Mouse (Mus musculus) hematopoietic stem cell, adult 5-6 weeks (primary cell): ENCODE measurements at regions not wholly inside any gene's neighbourhood (a gene's known extent, or its start where the extent isn't known, plus 50 kb on each side); places are given as distances from the start of the nearest gene placed in this dataset.

Experiments
- ATAC-seq, 2 experiments: fragments of 125-278 bp in 1 of 2; replicated peaks in 1 of 2; 2 replicates each; pipeline ENCODE4 v1.8.0; 2016 to 2017; ENCODE audit warnings: inconsistent platforms in 2 of 2, mild to moderate bottlenecking in 2 of 2, moderate number of reproducible peaks in 2 of 2, low read depth in 1 of 2, moderate TSS enrichment in 1 of 2; ENCODE audit not compliant: low FRiP score in 2 of 2, poor library complexity in 2 of 2, severe bottlenecking in 2 of 2, insufficient read depth in 1 of 2, low TSS enrichment in 1 of 2

DNA sequence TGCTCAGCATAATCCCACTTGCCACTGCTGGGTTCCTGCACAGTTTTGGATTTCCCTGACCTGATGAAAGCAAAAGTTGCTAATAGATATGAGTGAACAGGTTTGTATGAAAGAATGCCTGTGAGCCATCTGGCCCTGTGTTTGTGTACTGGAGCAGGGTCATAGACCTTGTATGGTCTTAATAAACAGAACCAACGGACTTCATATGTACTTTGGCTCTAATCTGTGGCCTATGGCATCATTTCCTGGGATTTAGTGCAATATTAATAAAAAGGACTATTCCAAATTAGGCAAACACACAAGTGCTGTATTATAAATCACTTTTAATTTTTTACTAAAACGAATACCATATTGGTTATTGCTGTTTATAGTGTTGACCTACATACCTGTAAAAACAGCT is 1568.2 kb downstream of the Efnb2 start:
- ATAC-seq = no peak

GRCm38 (mm10) chr8:7088123-7088522 is 1572.9 kb downstream of the Efnb2 start:
- ATAC-seq = no peak

- ATAC-seq = no peak
These were observed 1600.8 kb downstream of the Efnb2 start for GRCm38 (mm10) chr8:7060255-7060656.

DNA sequence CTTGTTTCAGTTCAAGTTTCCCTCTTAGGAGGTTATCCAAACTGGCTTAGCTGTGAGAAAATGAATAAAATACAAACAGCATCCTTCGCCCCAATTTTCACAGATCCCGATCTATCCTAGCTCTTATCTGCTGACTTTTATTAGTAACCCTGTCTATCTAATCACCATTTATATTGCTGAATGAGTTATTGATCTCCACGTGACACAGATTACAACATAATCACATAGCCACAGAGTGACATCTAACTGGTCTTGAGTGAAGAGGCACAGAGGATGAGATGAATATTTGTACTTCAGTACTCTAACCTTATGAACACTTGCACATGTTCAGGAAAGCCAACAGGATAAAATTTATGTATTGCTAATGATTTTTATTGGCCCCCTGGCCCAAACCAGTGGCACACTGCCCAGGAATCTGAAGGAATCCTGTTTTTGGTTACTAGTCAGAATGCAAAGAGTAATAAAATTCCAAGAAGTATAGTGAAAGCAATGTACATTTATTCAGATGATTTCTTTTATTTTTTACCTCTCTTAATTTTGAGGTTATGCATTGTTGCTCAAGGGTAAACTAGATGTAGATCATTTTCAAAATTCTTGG is 1634.7 kb downstream of the Efnb2 start:
- ATAC-seq = no peak

GRCm38 (mm10) chr8:7024336-7024735 is 1636.7 kb downstream of the Efnb2 start:
- ATAC-seq = no peak

DNA sequence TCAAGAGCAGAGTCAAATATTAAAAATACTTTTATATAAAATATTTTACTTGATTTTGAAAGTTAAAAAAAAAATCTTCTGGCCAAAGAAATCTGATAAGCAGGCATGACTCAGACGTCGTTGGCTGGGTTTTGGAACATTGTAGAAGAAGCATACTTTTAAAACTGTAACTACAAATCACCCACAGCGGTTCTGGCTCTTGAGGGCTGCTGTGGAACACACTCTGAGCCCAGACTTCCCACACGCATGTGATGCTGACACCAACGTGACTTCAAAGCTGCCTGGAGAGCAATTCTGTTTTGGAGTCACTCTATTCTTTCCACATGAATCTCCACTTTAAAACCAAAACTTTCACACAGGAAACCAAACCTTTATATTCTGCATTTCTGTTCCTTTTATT is 1649.2 kb downstream of the Efnb2 start:
- peak; percentile 64 to 78; a peak in 3 of 4 replicates for ATAC-seq

DNA sequence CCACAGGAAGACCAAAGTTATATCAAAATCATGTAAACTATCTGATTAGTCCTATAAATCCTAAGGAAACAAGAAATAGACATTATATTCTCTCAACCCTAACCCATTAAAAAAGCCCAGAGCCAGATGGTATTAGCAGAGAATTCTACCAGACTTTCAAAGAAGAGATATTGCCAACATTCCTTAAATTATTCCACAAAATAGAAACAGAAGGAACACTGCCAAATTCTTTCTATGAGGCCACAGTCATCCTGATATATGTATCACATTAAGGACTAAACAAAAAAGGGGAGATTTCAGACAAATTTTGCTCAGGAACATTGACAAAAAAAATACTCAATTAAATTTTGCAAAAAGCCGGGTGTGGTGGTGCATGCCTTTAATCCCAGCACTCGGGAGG is 1669.5 kb downstream of the Efnb2 start:
- no peak for ATAC-seq

- no peak for ATAC-seq
These were observed 1671.5 kb downstream of the Efnb2 start for GRCm38 (mm10) chr8:6989359-6990095.

GRCm38 (mm10) chr8:6973961-6974360 is 1687.1 kb downstream of the Efnb2 start:
- ATAC-seq = no peak

DNA sequence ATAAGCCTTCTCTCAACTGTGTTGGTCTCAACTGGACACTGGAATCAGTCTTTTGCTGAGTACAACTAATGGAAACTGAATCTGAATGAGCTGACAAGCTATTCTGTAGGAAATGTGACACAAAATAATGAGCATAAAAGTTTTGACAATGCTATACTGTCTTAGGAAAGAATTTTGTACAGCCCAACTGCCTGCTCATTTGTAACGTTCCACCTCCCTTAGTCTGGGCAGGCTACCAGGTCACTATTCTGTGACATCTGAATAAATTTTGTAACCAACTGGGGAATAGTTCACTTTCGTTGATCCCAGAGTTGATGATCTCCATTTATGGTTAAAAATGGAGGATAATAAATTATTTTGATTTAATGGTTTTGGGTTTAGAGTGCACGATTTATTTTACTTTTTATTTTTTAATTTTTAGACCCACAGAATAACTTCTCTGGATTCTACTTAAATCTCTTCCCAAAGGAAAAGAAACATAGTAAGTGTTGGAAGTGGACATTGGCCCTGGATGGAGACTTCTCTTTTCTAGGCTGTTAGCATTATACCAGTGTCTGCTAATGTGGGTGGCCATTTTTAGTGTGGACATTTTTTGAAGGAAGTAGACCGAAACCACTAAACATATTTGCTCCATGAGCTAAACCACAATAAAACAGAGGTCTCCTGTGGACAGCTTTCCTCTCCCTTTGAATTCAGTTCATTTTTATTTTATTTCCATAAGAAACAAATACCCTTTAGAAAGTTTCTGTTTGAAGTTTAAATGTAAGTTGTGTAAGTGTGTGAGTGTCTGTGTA is 1697.8 kb downstream of the Efnb2 start:
- no peak for ATAC-seq

DNA sequence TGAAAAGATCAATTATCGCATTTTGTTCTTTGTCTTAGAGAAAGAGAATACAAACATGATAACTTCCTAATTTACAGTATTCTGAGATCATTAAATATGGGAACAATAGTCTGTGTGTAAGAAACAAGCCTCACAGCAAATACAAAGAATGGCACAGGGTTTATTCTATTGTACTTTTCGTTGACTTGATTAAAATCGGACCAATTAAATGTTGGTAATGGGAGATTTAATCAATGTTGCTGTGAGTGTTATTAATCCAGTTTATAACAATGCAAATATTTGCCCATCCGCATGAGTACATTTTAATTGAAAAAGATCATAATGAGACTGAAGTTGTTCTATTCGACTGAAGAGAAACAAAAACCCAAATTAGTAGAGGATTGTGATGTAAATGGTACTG is 1703.0 kb downstream of the Efnb2 start:
- ATAC-seq = no peak

GRCm38 (mm10) chr8:6954251-6954650 is 1706.8 kb downstream of the Efnb2 start:
- no peak for ATAC-seq

GRCm38 (mm10) chr8:6922467-6922866 is 1738.6 kb downstream of the Efnb2 start:
- ATAC-seq = no peak

DNA sequence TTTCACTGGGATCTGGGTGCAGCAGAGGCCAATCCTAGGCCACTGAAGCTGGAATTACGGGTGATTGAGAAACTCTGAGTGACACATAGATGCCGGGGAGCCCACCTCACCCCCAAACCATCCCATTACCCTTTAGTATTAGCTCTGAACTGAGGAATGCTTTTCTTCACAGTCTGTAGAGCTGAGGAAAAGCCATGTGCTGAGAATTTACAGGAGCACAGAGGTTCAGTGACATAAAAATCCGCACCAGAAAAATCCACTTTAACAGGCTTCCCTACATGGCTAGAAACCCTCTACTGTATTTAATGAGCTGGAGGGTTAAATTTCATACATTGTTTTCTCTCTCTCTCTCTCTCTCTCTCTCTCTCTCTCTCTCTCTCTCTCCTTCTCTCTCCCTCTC is 1753.4 kb downstream of the Efnb2 start:
- ATAC-seq = no peak

DNA sequence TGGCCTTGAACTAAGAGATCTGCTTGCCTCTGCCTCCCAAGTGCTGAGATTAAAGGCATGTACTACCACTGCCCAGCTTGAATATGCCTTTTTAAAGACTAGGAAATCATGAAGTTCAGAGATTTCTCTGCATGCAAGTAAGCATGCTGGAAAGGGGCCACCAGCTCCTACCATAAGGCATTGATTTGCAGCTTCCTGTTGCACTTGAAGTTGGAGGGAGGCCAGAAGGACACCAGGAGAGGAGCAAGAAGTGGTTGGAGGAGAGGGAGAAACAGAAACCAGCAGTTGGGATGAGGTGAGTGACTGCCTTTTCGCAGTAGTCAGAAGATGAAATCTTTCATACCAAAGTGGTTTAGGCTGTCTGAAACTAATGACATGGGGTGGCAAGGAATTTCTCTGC is 1769.6 kb downstream of the Efnb2 start:
- ATAC-seq = no peak

- no peak for ATAC-seq
These were observed 1774.2 kb downstream of the Efnb2 start for GRCm38 (mm10) chr8:6886779-6887402.

DNA sequence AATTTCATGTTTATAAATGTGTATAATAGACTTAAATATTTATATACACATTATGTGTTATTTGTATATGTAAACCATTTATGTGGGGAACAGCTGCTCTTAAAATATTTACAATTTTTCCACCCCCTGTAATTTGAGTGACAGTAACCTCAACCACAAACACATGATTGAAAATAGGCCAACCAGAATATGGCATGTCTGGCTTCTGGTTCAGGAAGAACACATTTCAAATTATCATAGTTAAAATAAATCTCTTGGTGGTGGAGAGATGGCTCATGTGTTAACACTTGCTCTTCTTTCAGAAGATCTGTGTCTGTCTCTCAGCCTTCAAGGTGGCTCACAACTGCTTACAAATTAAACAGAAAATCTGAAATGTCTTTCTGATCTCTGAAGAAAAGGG is 1776.2 kb downstream of the Efnb2 start:
- no peak for ATAC-seq

DNA sequence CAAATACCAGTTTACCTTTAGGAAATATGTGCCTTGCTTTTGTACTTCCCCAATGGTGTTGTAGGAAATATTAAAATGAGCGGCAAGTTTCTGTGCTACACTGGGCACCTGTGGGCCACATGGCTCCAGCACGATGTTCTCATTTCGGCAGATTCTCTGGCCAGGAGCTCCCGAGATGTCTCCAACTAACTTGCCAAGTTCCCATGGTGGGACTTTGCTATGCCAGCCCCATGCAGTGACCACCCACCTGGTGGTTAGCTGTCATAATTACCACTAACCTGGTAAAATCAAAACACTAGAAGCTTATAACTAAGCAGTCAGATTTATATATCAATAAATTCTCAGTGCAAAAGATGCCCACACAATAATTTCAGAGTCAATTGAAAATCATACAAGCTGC is 1777.5 kb upstream of the Slc10a2 start:
- ATAC-seq = no peak
